Comparison of ENCODE assay signal across 8 mouse cellular contexts in genomic region chr2:33430081-33430770, GRCm38 (mm10). TPM values are rescaled to one million over a fixed set of nuclear protein-coding genes. Genes with fewer than 3 reads are reported as not detected.
DNase-seq lines count a peak whose midpoint lies in the region; ATAC-seq and TF ChIP-seq lines count a peak whose summit lies in the region.

No protein-coding gene starts in this region.

- peak overlapping the region; percentile 100 for H3K4me3 ChIP-seq in heart, embryonic 10.5 days
- peak overlapping the region; percentile 97 for H3K4me3 ChIP-seq in E14TG2a.4 (replicated peaks; ENCODE audit: low read length)
- H3K4me3 ChIP-seq in forebrain, embryonic 15.5 days = peak overlapping the region; percentile 83
- H3K4me3 ChIP-seq in liver, embryonic 16.5 days (ENCODE audit: low read depth, low read length) = peak overlapping the region; percentile 88

- peaks cover 13% of the 10 kb centered on the region; the same call in 1 of the 2 replicates for H3K36me3 ChIP-seq in heart, embryonic 10.5 days
- H3K36me3 ChIP-seq in E14TG2a.4 (ENCODE audit: insufficient read depth, low read length) = peaks cover 27% of the 10 kb centered on the region
- H3K36me3 ChIP-seq in forebrain, embryonic 15.5 days = no peaks in the 10 kb centered on the region
- H3K36me3 ChIP-seq in liver, embryonic 16.5 days (ENCODE audit: control insufficient read depth, insufficient read depth) = no peaks in the 10 kb centered on the region; the same call in 1 of the 2 replicates

- H3K27me3 ChIP-seq in heart, embryonic 10.5 days (ENCODE audit: insufficient read depth, poor library complexity, severe bottlenecking) = no peaks in the 10 kb centered on the region
- H3K27me3 ChIP-seq in E14TG2a.4 (ENCODE audit: insufficient read depth, low read length) = no peaks in the 10 kb centered on the region
- no peaks in the 10 kb centered on the region for H3K27me3 ChIP-seq in forebrain, embryonic 15.5 days
- no peaks in the 10 kb centered on the region for H3K27me3 ChIP-seq in liver, embryonic 16.5 days (ENCODE audit: control insufficient read depth, insufficient read depth, low read depth, low read length)

- H3K9me3 ChIP-seq in heart, embryonic 10.5 days = no peaks in the 10 kb centered on the region
- H3K9me3 ChIP-seq in E14TG2a.4 (ENCODE audit: low read length) = no peaks in the 10 kb centered on the region
- no peaks in the 10 kb centered on the region for H3K9me3 ChIP-seq in forebrain, embryonic 15.5 days
- H3K9me3 ChIP-seq in liver, embryonic 16.5 days (replicated peaks; ENCODE audit: control insufficient read depth, low read length) = no peaks in the 10 kb centered on the region

- H3K9ac ChIP-seq in forebrain, embryonic 15.5 days (replicated peaks) = peak overlapping the region; percentile 88
- peak overlapping the region; percentile 85 for H3K9ac ChIP-seq in liver, embryonic 16.5 days (ENCODE audit: low read depth, low read length)

- ATAC-seq in forebrain, embryonic 15.5 days (replicated peaks) = no peak; the same call in 1 of the 2 replicates
- ATAC-seq in liver, embryonic 16.5 days (ENCODE audit: low read depth) = no peak

- peak overlapping the region; percentile 96 for H3K27ac ChIP-seq in heart, embryonic 10.5 days
- peak overlapping the region; percentile 62; the same call in 1 of the 2 replicates for H3K27ac ChIP-seq in forebrain, embryonic 15.5 days (replicated peaks)
- H3K27ac ChIP-seq in liver, embryonic 16.5 days (ENCODE audit: low read length) = peak overlapping the region; percentile 82

- peaks cover 28% of the 10 kb centered on the region for H3K4me1 ChIP-seq in heart, embryonic 10.5 days
- H3K4me1 ChIP-seq in E14TG2a.4 (replicated peaks; ENCODE audit: low read depth, low read length) = peaks cover 84% of the 10 kb centered on the region
- peaks cover 32% of the 10 kb centered on the region for H3K4me1 ChIP-seq in forebrain, embryonic 15.5 days
- peaks cover 23% of the 10 kb centered on the region for H3K4me1 ChIP-seq in liver, embryonic 16.5 days (ENCODE audit: control insufficient read depth, low read depth, low read length)

- WGBS in heart, embryonic 10.5 days = 12% methylated on average over 13 of the region's 13 CpGs
- WGBS in forebrain, embryonic 15.5 days = 9% methylated on average over 13 of the region's 13 CpGs
- 1% methylated on average over 13 of the region's 13 CpGs for WGBS in liver, embryonic 16.5 days (ENCODE audit: insufficient replicate concordance)

- no peak for TF ChIP-seq CTCF in E14TG2a.4 (conservative IDR thresholded peaks at IDR 0.05; ENCODE audit: low read length)

- DNase-seq in heart, embryonic 10.5 days (ENCODE audit: low spot score) = no peak
- no peak for DNase-seq in heart, adult 11 months
- no peak for DNase-seq in cerebellum, adult 11-12 months
- no peak for DNase-seq in urinary bladder, postnatal 14 days (ENCODE audit: low spot score)
- DNase-seq in gastrocnemius, postnatal 25 days = no peak

- peak overlapping the region; percentile 90 for H3K4me2 ChIP-seq in forebrain, embryonic 15.5 days (replicated peaks)
- peak overlapping the region; percentile 74 for H3K4me2 ChIP-seq in liver, embryonic 16.5 days (ENCODE audit: low read depth, low read length)

RNA-seq across cellular contexts. Expression of gene Zbtb34, which starts 0.9 kb away (rescaled TPM):
- polyA plus RNA-seq in heart, embryonic 10.5 days (2016; fragmentation: Nextera tagmentation; extraction: Ambion mirVana) = 5.0 and 5.6 TPM in 2 replicates
- polyA plus RNA-seq in forebrain, embryonic 15.5 days (2015; fragmentation: Nextera tagmentation; extraction: Ambion mirVana) = 7.1 and 8.5 TPM in 2 replicates
- 1.8 and 2.0 TPM in 2 replicates for polyA plus RNA-seq in liver, embryonic 16.5 days (2015; fragmentation: Nextera tagmentation; extraction: Ambion mirVana)
- 1 to 10 TPM; 3.5 to 4.4 TPM for total RNA-seq in gastrocnemius, postnatal 25 days (2021)

RNA-seq across cellular contexts. Expression of gene Zbtb43, which starts 38.1 kb away (rescaled TPM):
- polyA plus RNA-seq in heart, embryonic 10.5 days (2016; fragmentation: Nextera tagmentation; extraction: Ambion mirVana) = 12.5 and 15.7 TPM in 2 replicates
- 31.4 and 35.8 TPM in 2 replicates for polyA plus RNA-seq in forebrain, embryonic 15.5 days (2015; fragmentation: Nextera tagmentation; extraction: Ambion mirVana)
- polyA plus RNA-seq in liver, embryonic 16.5 days (2015; fragmentation: Nextera tagmentation; extraction: Ambion mirVana) = 6.1 and 6.8 TPM in 2 replicates
- total RNA-seq in gastrocnemius, postnatal 25 days (2021) = 10 to 100 TPM; 11.8 to 13.1 TPM

RNA-seq across cellular contexts. Expression of gene Ralgps1, which starts 58.9 kb away (rescaled TPM):
- 3.8 and 6.4 TPM in 2 replicates for polyA plus RNA-seq in heart, embryonic 10.5 days (2016; fragmentation: Nextera tagmentation; extraction: Ambion mirVana)
- polyA plus RNA-seq in forebrain, embryonic 15.5 days (2015; fragmentation: Nextera tagmentation; extraction: Ambion mirVana) = 39.1 and 40.5 TPM in 2 replicates
- polyA plus RNA-seq in liver, embryonic 16.5 days (2015; fragmentation: Nextera tagmentation; extraction: Ambion mirVana) = 0.95 and 1.1 TPM in 2 replicates
- total RNA-seq in gastrocnemius, postnatal 25 days (2021) = 1 to 10 TPM; 2.3 to 2.5 TPM
